ENCODE assay signal across 8 mouse cellular contexts in the genomic region with DNA sequence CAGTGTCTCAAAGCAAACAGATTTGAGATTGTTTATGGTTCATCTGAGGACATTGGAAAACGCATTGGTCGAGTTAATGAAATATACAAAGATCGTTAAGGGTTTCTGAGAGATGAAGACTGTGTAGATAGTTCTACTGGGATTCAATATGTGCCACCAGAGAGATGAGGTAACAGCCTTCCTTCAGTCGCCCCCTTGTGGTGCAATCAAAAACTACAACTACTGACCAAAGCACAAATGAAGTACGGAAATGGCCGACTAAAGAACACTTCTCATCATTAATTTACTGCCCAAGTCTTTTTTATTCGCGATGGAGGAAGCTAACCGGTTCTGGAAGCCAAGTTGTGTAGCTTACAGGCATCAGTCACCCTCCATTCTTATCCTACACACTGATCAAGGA.
DNase-seq lines count a peak whose midpoint lies in the region; ATAC-seq lines count a peak whose summit lies in the region.

No protein-coding gene starts in this region.

- H3K27ac ChIP-seq in forebrain, embryonic 14.5 days (ENCODE audit: low read depth, low read length): no peak overlapping the region
- H3K27ac ChIP-seq in forebrain, embryonic 12.5 days: no peak overlapping the region

- peak; percentile 39 for DNase-seq in forebrain, embryonic 14.5 days (ENCODE audit: low spot score)
- DNase-seq in 416B (ENCODE audit: low read depth): peak; percentile 84
- DNase-seq in adrenal gland, postnatal 25 days: peak; percentile 35
- DNase-seq in forelimb bud, embryonic 11.5 days (ENCODE audit: low read depth, low spot score): peak; percentile 58
- peak; percentile 77 for DNase-seq in layer of hippocampus, adult 11-12 months (ENCODE audit: low spot score)
- DNase-seq in lung, postnatal 36 days: peak; percentile 34
- peak; percentile 58 for DNase-seq in thymus, postnatal 4 days

- H3K27me3 ChIP-seq in forebrain, embryonic 14.5 days (replicated peaks; ENCODE audit: control insufficient read depth, insufficient read depth, low read length): no peaks in the 10 kb centered on the region
- H3K27me3 ChIP-seq in forebrain, embryonic 12.5 days: no peaks in the 10 kb centered on the region

- H3K9me3 ChIP-seq in forebrain, embryonic 14.5 days (replicated peaks; ENCODE audit: control insufficient read depth, low read length): no peaks in the 10 kb centered on the region
- no peaks in the 10 kb centered on the region for H3K9me3 ChIP-seq in forebrain, embryonic 12.5 days

- H3K4me2 ChIP-seq in forebrain, embryonic 14.5 days (ENCODE audit: low read length): no peak overlapping the region
- H3K4me2 ChIP-seq in forebrain, embryonic 12.5 days: no peak overlapping the region

- H3K4me1 ChIP-seq in forebrain, embryonic 14.5 days (ENCODE audit: control insufficient read depth, insufficient read depth, low read length): 0 out of 2 replicates have a peak, but pooled peaks cover 2% of the 10 kb centered on the region
- no peaks in the 10 kb centered on the region for H3K4me1 ChIP-seq in forebrain, embryonic 12.5 days

- 61% methylated on average over 9 of the region's 9 CpGs for WGBS in forebrain, embryonic 14.5 days
- 62% methylated on average over 9 of the region's 9 CpGs for WGBS in forebrain, embryonic 12.5 days

- H3K36me3 ChIP-seq in forebrain, embryonic 14.5 days (ENCODE audit: control insufficient read depth, insufficient read depth, low read length): no peaks in the 10 kb centered on the region
- no peaks in the 10 kb centered on the region for H3K36me3 ChIP-seq in forebrain, embryonic 12.5 days (replicated peaks)

- H3K9ac ChIP-seq in forebrain, embryonic 14.5 days (ENCODE audit: low read length): no peak overlapping the region
- no peak overlapping the region for H3K9ac ChIP-seq in forebrain, embryonic 12.5 days

- ATAC-seq in forebrain, embryonic 14.5 days: no peak
- ATAC-seq in forebrain, embryonic 12.5 days (ENCODE audit: low FRiP score): no peak

- no peak overlapping the region for H3K4me3 ChIP-seq in forebrain, embryonic 14.5 days (ENCODE audit: low read depth, low read length)
- no peak overlapping the region for H3K4me3 ChIP-seq in forebrain, embryonic 12.5 days (replicated peaks)

Comparison
In these comparisons a context has a peak if more than half of its experiments do, and no peak if none do; other contexts are left out.
1. DNase-seq: peak in every context shown above with its lines; median percentile 84 in 416B; 77 in layer of hippocampus, adult 11-12 months; 58 in forelimb bud, embryonic 11.5 days; 58 in thymus, postnatal 4 days; 39 in forebrain, embryonic 14.5 days; 35 in adrenal gland, postnatal 25 days; 34 in lung, postnatal 36 days.